Mouse (Mus musculus): ENCODE results near the gene Tert. TPM values are rescaled to one million over a fixed set of nuclear protein-coding genes. Genes with fewer than 3 reads are reported as not detected.

Tert gene
- polyA plus RNA-seq, 1 experiment = 3.5 TPM

GRCm38 (mm10) chr13:73637826-73638225 is 11.1 kb downstream of the Tert start:
- Histone ChIP-seq H3K4me1 (ENCODE audit: control insufficient read depth, insufficient read depth, insufficient read length, low read length) (no peaks in the 10 kb centered on the region), H3K27me3 (ENCODE audit: control insufficient read depth, insufficient read depth, low read length) (no peaks in the 10 kb centered on the region), H3K4me3 (ENCODE audit: low read depth, low read length) (no peak overlapping the region), H3K36me3 (ENCODE audit: control insufficient read depth, insufficient read depth, low read length) (no peaks in the 10 kb centered on the region), H3K27ac (ENCODE audit: insufficient read depth, low read depth, low read length) (no peak overlapping the region)
- TF ChIP-seq POLR2A (IDR thresholded peaks at IDR 0.05; ENCODE audit: low read depth, low read length) (no peak), CTCF (IDR thresholded peaks at IDR 0.05; ENCODE audit: extremely low read depth, insufficient read length, insufficient replicate concordance, low read depth, low read length) (no peak)
- WGBS = 45% methylated on average over 6 of the region's 6 CpGs

DNA sequence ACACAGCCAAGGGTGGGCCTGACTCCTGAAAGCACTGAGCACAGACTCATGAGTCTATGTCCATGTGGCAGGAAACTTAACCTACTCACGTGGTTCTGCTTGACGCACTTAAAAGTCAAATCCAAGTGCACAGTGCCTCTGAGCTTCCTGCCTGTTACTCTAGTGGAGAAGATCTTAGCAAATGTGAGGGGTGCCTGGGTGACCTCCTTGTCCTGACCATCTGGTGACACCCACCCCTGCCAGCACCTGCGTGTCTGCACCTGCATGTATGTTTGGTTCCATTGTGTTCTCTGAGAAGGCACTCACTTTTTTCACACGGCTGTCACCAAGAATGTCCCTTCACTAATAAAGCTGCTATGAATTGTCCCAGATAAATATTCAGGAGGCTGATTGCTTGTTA is 14.6 kb downstream of the Tert start:
- Histone ChIP-seq H3K27ac (ENCODE audit: insufficient read depth, low read depth, low read length) (no peak overlapping the region), H3K36me3 (ENCODE audit: control insufficient read depth, insufficient read depth, low read length) (no peaks in the 10 kb centered on the region), H3K4me3 (ENCODE audit: low read depth, low read length) (no peak overlapping the region), H3K4me1 (ENCODE audit: control insufficient read depth, insufficient read depth, insufficient read length, low read length) (no peaks in the 10 kb centered on the region), H3K27me3 (ENCODE audit: control insufficient read depth, insufficient read depth, low read length) (no peaks in the 10 kb centered on the region)
- TF ChIP-seq CTCF (IDR thresholded peaks at IDR 0.05; ENCODE audit: extremely low read depth, insufficient read length, insufficient replicate concordance, low read depth, low read length) (no peak), POLR2A (IDR thresholded peaks at IDR 0.05; ENCODE audit: low read depth, low read length) (no peak)
- 83% methylated on average over 4 of the region's 4 CpGs for WGBS

- 42% methylated on average over 6 of the region's 6 CpGs for WGBS
- Histone ChIP-seq H3K27ac (ENCODE audit: insufficient read depth, low read depth, low read length) (no peak overlapping the region), H3K4me1 (ENCODE audit: control insufficient read depth, insufficient read depth, insufficient read length, low read length) (no peaks in the 10 kb centered on the region), H3K4me3 (ENCODE audit: low read depth, low read length) (no peak overlapping the region), H3K36me3 (ENCODE audit: control insufficient read depth, insufficient read depth, low read length) (no peaks in the 10 kb centered on the region), H3K27me3 (ENCODE audit: control insufficient read depth, insufficient read depth, low read length) (no peaks in the 10 kb centered on the region)
- peak; percentile 83; the same call in 1 of the 2 replicates for TF ChIP-seq CTCF (IDR thresholded peaks at IDR 0.05; ENCODE audit: extremely low read depth, insufficient read length, insufficient replicate concordance, low read depth, low read length)
- no peak for TF ChIP-seq POLR2A (IDR thresholded peaks at IDR 0.05; ENCODE audit: low read depth, low read length)
These were observed 19.8 kb downstream of the Tert start for GRCm38 (mm10) chr13:73646397-73647087.

DNA sequence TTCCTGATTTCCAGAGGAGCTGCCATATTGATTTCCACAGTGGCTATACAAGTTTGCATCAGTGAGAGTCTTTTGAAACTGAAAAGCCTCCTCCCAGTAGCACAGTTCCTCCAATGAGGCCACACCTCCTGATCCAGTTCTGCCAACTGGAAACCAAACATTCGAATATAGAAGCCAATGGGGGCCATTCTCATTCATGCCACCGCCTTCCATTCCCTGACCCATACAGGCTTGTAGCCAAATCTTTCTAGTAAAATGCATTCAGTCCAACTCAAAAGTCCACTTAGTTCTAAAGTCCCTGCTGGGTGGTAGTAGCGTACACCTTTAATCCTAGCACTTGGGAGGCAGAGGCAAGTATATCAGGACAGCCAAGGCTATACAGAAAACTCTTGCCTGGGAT is 26.6 kb downstream of the Tert start:
- H3K36me3 ChIP-seq (ENCODE audit: control insufficient read depth, insufficient read depth, low read length) = no peaks in the 10 kb centered on the region
- no peaks in the 10 kb centered on the region for H3K27me3 ChIP-seq (ENCODE audit: control insufficient read depth, insufficient read depth, low read length)
- no peak overlapping the region for H3K27ac ChIP-seq (ENCODE audit: insufficient read depth, low read depth, low read length)
- TF ChIP-seq CTCF (IDR thresholded peaks at IDR 0.05; ENCODE audit: extremely low read depth, insufficient read length, insufficient replicate concordance, low read depth, low read length) (no peak), POLR2A (IDR thresholded peaks at IDR 0.05; ENCODE audit: low read depth, low read length) (no peak)
- no peak overlapping the region for H3K4me3 ChIP-seq (ENCODE audit: low read depth, low read length)
- 71% methylated on average over 3 of the region's 3 CpGs for WGBS
- no peaks in the 10 kb centered on the region for H3K4me1 ChIP-seq (ENCODE audit: control insufficient read depth, insufficient read depth, insufficient read length, low read length)

GRCm38 (mm10) chr13:73654976-73655375 is 28.3 kb downstream of the Tert start:
- TF ChIP-seq POLR2A (IDR thresholded peaks at IDR 0.05; ENCODE audit: low read depth, low read length) (no peak), CTCF (IDR thresholded peaks at IDR 0.05; ENCODE audit: extremely low read depth, insufficient read length, insufficient replicate concordance, low read depth, low read length) (no peak)
- Histone ChIP-seq H3K4me1 (ENCODE audit: control insufficient read depth, insufficient read depth, insufficient read length, low read length) (peaks cover 1% of the 10 kb centered on the region; the same call in 1 of the 2 replicates), H3K4me3 (ENCODE audit: low read depth, low read length) (no peak overlapping the region), H3K36me3 (ENCODE audit: control insufficient read depth, insufficient read depth, low read length) (no peaks in the 10 kb centered on the region), H3K27ac (ENCODE audit: insufficient read depth, low read depth, low read length) (no peak overlapping the region), H3K27me3 (ENCODE audit: control insufficient read depth, insufficient read depth, low read length) (no peaks in the 10 kb centered on the region)
- WGBS = 37% methylated on average over 3 of the region's 3 CpGs

GRCm38 (mm10) chr13:73658953-73659352 is 32.2 kb downstream of the Tert start:
- 23% methylated on average over 2 of the region's 2 CpGs for WGBS
- H3K4me1 ChIP-seq (ENCODE audit: control insufficient read depth, insufficient read depth, insufficient read length, low read length) = peaks cover 5% of the 10 kb centered on the region; the same call in 1 of the 2 replicates
- H3K4me3 ChIP-seq (ENCODE audit: low read depth, low read length) = no peak overlapping the region
- no peak for TF ChIP-seq POLR2A (IDR thresholded peaks at IDR 0.05; ENCODE audit: low read depth, low read length)
- TF ChIP-seq CTCF (IDR thresholded peaks at IDR 0.05; ENCODE audit: extremely low read depth, insufficient read length, insufficient replicate concordance, low read depth, low read length) = no peak
- H3K36me3 ChIP-seq (ENCODE audit: control insufficient read depth, insufficient read depth, low read length) = no peaks in the 10 kb centered on the region
- H3K27me3 ChIP-seq (ENCODE audit: control insufficient read depth, insufficient read depth, low read length) = no peaks in the 10 kb centered on the region
- peak overlapping the region; percentile 93 for H3K27ac ChIP-seq (ENCODE audit: insufficient read depth, low read depth, low read length)

DNA sequence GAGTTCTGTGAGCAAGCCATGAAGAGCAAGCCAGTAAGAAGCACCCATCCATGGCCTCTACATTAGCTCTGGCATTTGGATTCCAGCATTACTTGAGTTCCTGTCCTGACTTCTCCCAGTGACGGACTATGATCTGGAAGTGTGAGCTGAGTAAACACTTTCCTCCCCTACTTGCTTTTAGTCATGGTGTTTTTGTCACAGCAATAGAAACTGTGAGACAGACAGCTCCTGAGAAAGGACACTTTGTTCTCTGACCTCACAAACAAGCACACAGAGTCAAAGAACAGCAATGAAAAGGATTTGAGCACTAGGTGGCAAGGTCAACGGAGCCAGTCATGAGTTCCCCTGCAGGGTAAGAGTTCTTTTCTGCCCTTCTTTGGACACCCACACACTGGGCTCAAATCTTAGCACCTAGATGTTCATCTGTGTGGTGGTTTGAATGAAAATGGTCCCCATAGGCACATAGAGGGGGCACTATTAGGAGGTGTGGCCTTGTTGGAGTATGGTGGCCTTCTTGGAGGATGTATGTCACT is 33.5 kb downstream of the Tert start:
- TF ChIP-seq POLR2A (IDR thresholded peaks at IDR 0.05; ENCODE audit: low read depth, low read length) = no peak
- TF ChIP-seq CTCF (IDR thresholded peaks at IDR 0.05; ENCODE audit: extremely low read depth, insufficient read length, insufficient replicate concordance, low read depth, low read length) = no peak
- no peaks in the 10 kb centered on the region for H3K36me3 ChIP-seq (ENCODE audit: control insufficient read depth, insufficient read depth, low read length)
- no peaks in the 10 kb centered on the region for H3K27me3 ChIP-seq (ENCODE audit: control insufficient read depth, insufficient read depth, low read length)
- 75% methylated on average over 2 of the region's 2 CpGs for WGBS
- peaks cover 5% of the 10 kb centered on the region; the same call in 1 of the 2 replicates for H3K4me1 ChIP-seq (ENCODE audit: control insufficient read depth, insufficient read depth, insufficient read length, low read length)
- H3K27ac ChIP-seq (ENCODE audit: insufficient read depth, low read depth, low read length) = peak overlapping the region; percentile 95
- no peak overlapping the region for H3K4me3 ChIP-seq (ENCODE audit: low read depth, low read length)
